Mouse (Mus musculus) E14TG2a.4 (cell line): Measurements from ENCODE around the gene Cpne5.
"Not testable (repeated sequence)": the region's sequence is repeated elsewhere in the genome, so short reads cannot be mapped to it uniquely, and the experiment has no call there.

ENCODE experiments used
- H3K27me3 ChIP-seq: 2 replicates; pipeline ENCODE4 v1.6.1; 2014; ENCODE audit warnings: low read length, control low read depth; ENCODE audit not compliant: insufficient read depth
- H3K36me3 ChIP-seq: 2 replicates; pipeline ENCODE4 v1.6.1; 2014; ENCODE audit warnings: low read length, control low read depth; ENCODE audit not compliant: insufficient read depth
- H3K4me1 ChIP-seq: replicated peaks from 2 replicates; pipeline ENCODE4 v1.6.1; 2014; ENCODE audit warnings: low read depth, low read length, control low read depth
- H3K4me3 ChIP-seq: replicated peaks from 2 replicates; pipeline ENCODE4 v1.5.1; 2014; ENCODE audit warnings: mild to moderate bottlenecking, low read length
- H3K9me3 ChIP-seq: 2 replicates; pipeline ENCODE4 v1.6.1; 2014; ENCODE audit warnings: low read length, control low read depth
- CTCF ChIP-seq: conservative IDR thresholded peaks from 2 replicates; pipeline ENCODE4 v1.5.1; 2014; ENCODE audit warnings: low read length
- NANOG ChIP-seq: IDR thresholded peaks from 2 replicates; pipeline ENCODE4 v1.6.1; 2014; ENCODE audit warnings: borderline replicate concordance, low read length, mixed read lengths
- POU5F1 ChIP-seq: IDR thresholded peaks from 2 replicates; pipeline ENCODE4 v1.6.1; 2014; ENCODE audit warnings: low read length, borderline replicate concordance

Gene Cpne5

GRCm38 (mm10) chr17:29120666-29121065, 117.3 kb downstream of the Cpne5 start:
- Histone ChIP-seq H3K9me3 (no peaks in the 10 kb centered on the region), H3K27me3 (peaks cover 3% of the 10 kb centered on the region; the same call in 1 of the 2 replicates), H3K4me3 (0 out of 2 replicates have a peak overlapping the region, but pooled peaks have one; percentile 32), H3K4me1 (peaks cover 29% of the 10 kb centered on the region), H3K36me3 (no peaks in the 10 kb centered on the region)
- no peak for TF ChIP-seq NANOG
- no peak for TF ChIP-seq CTCF
- TF ChIP-seq POU5F1 = no peak

GRCm38 (mm10) chr17:29118057-29118456, 119.9 kb downstream of the Cpne5 start:
- no peaks in the 10 kb centered on the region for H3K27me3 ChIP-seq
- no peaks in the 10 kb centered on the region for H3K9me3 ChIP-seq
- no peaks in the 10 kb centered on the region for H3K36me3 ChIP-seq
- TF ChIP-seq CTCF (no peak), POU5F1 (no peak), NANOG (no peak)
- H3K4me3 ChIP-seq = no peak overlapping the region
- peaks cover 26% of the 10 kb centered on the region for H3K4me1 ChIP-seq

GRCm38 (mm10) chr17:29117006-29117648, 120.8 kb downstream of the Cpne5 start:
- H3K4me3 ChIP-seq = no peak overlapping the region
- peaks cover 26% of the 10 kb centered on the region for H3K4me1 ChIP-seq
- H3K9me3 ChIP-seq = no peaks in the 10 kb centered on the region
- H3K36me3 ChIP-seq = no peaks in the 10 kb centered on the region
- no peaks in the 10 kb centered on the region for H3K27me3 ChIP-seq
- TF ChIP-seq POU5F1 (no peak), CTCF (no peak), NANOG (no peak)

- Histone ChIP-seq H3K4me3 (no peak overlapping the region), H3K4me1 (peaks cover 25% of the 10 kb centered on the region), H3K36me3 (no peaks in the 10 kb centered on the region), H3K9me3 (no peaks in the 10 kb centered on the region), H3K27me3 (no peaks in the 10 kb centered on the region)
- no peak for TF ChIP-seq POU5F1
- no peak for TF ChIP-seq CTCF
- TF ChIP-seq NANOG = no peak
Observed at GRCm38 (mm10) chr17:29116023-29116422, 121.9 kb downstream of the Cpne5 start.

GRCm38 (mm10) chr17:29113591-29114352, 124.2 kb downstream of the Cpne5 start, which contains the start of gene Rab44:
Gene Rab44, plus strand, starts transcription at chr17:29114145.
- peaks cover 18% of the 10 kb centered on the region for H3K4me1 ChIP-seq
- H3K4me3 ChIP-seq = no peak within 1 kb of the TSS
- TF ChIP-seq CTCF (no peak), NANOG (no peak), POU5F1 (no peak)
- no peaks in the 10 kb centered on the region for H3K9me3 ChIP-seq
- no peaks in the 10 kb centered on the region for H3K36me3 ChIP-seq
- H3K27me3 ChIP-seq = no peaks in the 10 kb centered on the region

- no peaks in the 10 kb centered on the region for H3K27me3 ChIP-seq
- no peak overlapping the region for H3K4me3 ChIP-seq
- no peaks in the 10 kb centered on the region for H3K36me3 ChIP-seq
- peaks cover 9% of the 10 kb centered on the region for H3K4me1 ChIP-seq
- H3K9me3 ChIP-seq = no peaks in the 10 kb centered on the region
- TF ChIP-seq CTCF (no peak), POU5F1 (no peak), NANOG (no peak)
Observed at GRCm38 (mm10) chr17:29111332-29111731, 126.6 kb downstream of the Cpne5 start.

- H3K36me3 ChIP-seq, H3K27me3 ChIP-seq, H3K4me1 ChIP-seq, H3K4me3 ChIP-seq, H3K9me3 ChIP-seq: not testable (repeated sequence)
Observed at GRCm38 (mm10) chr17:29110356-29110755, 127.6 kb downstream of the Cpne5 start.
